Mouse (Mus musculus): ENCODE results near the gene Pde9a.

- no peak for TF ChIP-seq POLR2A (IDR thresholded peaks at IDR 0.05; ENCODE audit: low read depth, low read length)
- TF ChIP-seq CTCF (IDR thresholded peaks at IDR 0.05; ENCODE audit: borderline replicate concordance, insufficient read depth, low read length): no peak
These were observed 101.5 kb downstream of the Pde9a start for GRCm38 (mm10) chr17:31487433-31488060.
